Mouse (Mus musculus): ENCODE data around the gene Nck2. TPM values are rescaled to one million over a fixed set of nuclear protein-coding genes. Genes with fewer than 3 reads are reported as not detected.
"Not testable (repeated sequence)": the region's sequence is repeated elsewhere in the genome, so short reads cannot be mapped to it uniquely, and the experiment has no call there.

Nck2 gene
- total RNA-seq, 1 experiment from 2014 or later: 28.1 TPM

DNA sequence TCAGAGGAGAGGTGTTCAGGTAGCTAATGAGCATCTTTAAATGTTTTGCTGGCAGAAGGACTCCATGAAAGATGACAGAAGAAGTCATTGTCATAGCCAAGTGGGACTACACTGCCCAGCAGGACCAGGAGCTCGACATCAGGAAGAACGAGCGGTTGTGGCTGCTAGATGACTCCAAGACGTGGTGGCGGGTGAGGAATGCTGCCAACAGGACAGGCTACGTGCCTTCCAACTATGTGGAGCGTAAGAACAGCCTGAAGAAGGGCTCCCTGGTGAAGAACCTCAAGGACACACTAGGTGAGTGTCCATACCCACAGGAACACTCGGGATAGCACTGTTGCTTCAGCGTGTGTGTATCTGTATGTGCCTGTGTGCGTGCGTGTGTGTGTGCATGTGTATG is 89.1 kb downstream of the Nck2 start:
- not testable (repeated sequence) for DNase-seq

DNA sequence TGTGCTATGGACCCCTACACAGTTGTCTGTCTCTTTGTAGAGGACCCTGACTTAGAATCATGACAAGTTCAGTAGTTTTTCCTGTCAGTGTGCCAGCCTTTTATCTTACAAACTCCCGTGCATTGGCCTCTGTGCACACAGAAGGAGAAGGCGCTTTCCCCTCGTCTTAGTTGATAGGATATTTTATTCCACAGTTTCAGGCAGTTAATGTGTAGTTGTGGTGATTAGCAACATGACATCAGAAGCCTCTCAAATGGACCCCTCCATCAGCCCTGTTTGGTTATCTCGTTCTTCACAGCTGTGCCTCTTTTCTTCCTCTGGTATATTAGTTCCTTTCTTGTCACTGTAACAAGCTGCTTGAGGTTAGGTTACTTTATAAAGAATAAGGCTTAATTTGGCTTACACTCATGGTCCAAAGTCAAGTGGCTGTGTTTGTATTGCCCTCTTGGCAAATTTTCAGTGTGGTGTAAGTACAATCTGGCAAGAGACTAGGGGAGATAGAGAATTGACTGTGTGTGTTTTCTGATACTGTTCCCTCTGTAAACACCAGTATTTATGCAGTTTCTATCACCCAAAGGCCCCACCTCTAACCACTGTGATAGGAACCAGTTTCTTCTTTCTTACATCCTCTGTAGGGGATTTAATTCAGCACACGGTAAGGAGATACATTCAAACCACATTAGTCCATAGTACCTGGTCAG is 89.8 kb downstream of the Nck2 start:
- no peak for DNase-seq

DNA sequence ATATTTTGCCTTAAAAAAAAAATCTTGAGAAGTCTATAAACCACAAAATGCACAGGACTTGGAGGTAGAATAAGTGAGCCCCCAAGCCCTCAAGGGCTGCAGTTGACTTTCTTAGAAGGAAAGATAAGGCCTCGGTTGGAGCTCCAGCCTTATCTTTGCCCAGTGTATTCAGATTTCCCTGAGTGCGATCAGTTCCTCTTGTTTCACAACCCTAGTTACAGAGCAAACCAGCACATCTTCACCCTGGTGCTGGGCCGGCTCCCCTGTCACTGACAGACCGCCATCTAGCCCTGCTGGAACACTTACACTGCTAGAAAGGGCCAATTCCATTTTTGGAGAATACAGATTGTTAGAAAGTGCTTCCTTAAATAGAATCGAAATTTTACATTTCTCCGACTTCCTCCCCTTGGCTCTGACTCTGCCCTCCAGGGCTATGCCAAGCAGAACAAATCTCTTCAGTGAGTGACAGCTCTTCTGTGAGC is 91.2 kb downstream of the Nck2 start:
- DNase-seq: no peak

DNA sequence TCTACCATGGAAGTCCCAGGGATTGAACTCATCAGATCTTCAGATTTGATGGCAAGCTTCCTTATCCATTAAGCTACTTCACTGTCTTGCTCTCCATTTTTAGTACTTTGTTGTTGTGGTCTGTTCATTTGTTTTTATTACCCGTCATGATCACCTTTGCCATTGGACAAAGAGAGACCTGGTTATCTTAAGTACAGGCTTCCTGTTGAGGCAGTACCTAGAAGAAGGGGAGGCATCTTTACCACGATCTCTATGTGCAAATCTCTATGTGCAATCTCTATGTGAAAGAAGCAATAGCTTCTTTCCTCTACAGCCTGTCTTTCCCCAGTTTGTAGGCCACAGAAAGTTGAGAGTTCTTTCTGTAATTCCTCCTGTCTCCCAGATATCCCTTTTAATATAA is 91.9 kb downstream of the Nck2 start:
- DNase-seq: no peak

DNA sequence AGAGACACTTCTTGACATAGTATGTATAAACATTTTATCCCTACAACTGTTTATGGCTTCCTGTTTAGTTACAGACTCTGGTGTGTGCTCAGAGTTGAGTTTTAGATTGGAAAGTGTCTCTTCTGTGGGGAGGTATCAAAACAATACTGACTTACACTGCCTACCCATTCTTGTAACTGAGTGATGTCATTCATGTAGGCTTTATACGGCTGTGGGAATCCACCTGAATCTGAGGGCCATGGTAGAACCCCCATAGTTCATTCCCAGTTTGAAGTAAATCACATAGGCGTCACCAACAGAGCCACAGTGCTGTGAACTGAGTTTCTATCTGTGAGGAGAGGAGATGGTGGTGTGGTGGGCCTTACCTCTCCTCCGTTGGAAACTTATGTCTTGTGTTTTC is 92.6 kb downstream of the Nck2 start:
- DNase-seq: no peak

DNA sequence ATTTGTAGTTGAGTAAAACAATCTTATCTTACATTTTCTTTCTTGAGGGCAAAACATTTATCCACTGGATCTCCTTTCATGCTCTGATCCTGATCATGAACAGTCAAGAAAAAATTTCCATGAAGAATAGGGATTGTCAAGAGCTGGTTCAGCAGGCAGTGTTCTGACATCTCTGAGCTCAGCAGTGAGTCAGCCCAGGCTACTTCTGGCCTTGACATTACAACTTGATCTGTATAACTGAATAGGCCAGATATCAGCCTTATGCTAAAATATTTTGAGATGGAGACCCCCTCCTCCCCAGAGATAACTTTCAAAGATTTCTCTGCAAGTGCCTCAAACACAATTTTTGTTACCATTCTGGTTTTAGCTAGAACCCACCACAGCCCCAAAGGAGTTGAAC is 93.1 kb downstream of the Nck2 start:
- DNase-seq: no peak

DNA sequence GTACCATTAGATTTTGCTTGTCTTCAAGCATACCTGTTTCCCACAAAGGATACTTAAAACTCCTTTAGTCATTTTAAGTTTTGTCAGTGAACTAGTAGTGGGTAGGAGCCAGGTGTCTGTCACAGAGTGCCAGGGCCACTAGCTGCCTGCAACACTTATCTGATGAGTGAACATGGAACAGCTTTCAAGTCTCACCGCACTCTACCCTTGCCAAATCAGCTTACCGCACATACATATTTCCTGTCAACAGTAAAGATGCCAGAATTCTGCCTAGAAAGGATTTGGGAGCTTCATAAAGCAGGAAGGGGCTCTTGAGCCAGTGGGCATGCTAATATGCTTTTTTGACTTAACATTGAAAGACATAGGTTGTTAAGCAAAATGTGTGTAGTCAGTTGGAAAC is 94.3 kb downstream of the Nck2 start:
- no peak for DNase-seq

DNA sequence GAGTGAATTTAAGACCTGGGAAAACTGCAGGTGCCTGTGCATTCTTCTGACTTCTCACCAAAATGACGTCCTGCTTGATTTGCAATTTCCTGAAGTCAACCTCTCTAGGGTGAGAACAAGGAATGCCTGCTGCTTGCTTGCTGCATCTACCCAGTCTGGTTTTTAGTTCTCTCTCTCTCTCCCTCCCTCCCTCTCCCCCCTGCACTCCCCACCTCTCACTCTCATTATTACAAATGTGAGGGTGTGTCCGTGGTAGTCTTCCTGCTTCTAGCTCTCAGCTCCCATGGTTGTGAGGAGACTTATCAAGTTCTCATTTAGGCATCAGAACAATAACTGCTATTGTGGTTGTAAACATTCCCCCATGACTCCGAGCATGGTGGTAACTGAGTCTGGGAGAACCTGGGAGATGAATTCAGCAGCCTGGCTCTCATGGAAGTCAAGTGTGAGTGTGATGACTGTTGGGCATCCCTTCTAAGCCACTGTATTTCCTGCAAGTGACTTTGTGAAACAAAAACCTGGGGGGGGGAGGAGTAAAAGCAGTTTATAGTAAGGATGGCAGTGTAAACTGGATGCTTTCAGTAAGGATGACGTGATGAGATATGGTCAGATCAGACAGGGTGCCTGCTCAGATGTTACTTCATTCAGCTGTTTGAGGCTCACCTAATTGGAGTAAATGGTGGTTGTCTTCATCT is 95.5 kb downstream of the Nck2 start:
- DNase-seq: no peak

DNA sequence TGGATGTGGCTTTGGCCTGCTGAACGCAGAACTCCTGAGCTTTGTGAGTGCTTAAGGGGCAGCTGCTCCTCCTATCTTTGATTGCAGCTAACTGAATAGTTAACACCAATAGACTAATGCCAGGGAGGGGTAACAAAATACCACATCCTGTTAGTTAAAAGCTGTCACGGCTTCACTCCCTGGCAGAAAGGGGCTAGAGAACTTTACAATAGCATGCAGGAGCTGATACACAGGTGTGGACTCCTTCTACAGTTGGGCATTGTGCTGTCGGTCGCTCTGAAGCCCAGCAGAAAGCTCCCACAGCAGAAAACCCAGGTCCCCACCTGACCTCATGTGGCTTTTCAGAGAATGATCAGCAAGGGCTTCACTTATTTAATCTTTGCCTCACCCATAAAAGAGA is 98.0 kb downstream of the Nck2 start:
- no peak for DNase-seq

DNA sequence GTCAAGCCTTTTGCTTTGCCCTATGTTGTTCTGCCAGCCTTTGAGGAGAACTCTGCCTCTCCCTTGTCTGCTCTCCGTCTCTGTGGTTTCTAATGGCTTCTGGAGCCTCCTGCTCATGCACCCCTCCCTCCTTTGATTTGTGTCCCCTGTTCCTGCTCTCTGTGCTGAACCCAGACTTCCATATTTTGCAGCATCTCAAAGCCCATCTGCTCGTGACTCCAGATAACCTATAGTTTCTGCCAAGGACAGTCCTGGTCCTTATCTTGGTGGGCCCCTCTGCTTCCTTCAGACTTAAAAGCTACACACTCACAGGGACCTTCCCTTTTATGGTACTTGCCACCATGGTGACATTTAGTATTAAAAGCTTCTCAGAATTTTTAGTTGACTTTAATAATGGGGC is 103.3 kb downstream of the Nck2 start:
- DNase-seq: no peak

DNA sequence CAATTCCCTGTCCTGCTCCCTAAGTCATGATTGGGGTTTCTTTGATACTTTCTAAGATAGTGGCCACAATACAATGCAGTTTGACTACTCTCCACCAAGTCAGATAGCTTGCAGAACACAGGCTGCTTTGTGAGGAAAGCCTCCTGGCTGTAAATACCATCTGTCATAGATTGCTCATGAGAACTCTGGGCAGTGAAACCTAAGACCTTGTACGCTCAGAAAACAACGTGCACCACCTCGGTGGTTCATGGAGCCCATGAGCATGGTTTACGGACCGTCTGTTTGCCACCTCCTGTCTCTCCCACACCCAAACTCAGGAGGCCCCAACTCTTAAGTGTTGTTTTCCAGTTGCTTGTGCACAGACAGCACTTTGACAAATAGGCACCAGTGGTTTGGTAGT is 104.4 kb downstream of the Nck2 start:
- DNase-seq: no peak

DNA sequence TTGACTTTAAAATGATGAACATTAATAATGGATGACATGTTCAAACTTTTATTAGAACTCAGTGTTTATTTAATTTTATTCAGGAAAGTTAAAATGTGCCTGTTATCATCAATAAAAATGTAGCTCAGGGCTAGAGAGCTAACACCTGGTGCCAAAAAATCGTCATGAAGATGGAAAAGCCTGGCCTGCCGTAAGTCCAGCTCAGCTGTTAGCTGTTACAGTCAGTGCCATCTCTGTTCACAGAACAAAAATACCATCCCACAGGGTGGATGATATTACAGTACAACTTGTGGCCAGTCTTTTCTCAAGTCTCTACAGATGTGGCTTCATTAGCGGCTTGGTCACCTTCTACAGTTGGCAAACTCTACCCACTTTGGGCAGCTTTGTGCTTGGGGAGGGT is 106.1 kb downstream of the Nck2 start:
- no peak for DNase-seq

DNA sequence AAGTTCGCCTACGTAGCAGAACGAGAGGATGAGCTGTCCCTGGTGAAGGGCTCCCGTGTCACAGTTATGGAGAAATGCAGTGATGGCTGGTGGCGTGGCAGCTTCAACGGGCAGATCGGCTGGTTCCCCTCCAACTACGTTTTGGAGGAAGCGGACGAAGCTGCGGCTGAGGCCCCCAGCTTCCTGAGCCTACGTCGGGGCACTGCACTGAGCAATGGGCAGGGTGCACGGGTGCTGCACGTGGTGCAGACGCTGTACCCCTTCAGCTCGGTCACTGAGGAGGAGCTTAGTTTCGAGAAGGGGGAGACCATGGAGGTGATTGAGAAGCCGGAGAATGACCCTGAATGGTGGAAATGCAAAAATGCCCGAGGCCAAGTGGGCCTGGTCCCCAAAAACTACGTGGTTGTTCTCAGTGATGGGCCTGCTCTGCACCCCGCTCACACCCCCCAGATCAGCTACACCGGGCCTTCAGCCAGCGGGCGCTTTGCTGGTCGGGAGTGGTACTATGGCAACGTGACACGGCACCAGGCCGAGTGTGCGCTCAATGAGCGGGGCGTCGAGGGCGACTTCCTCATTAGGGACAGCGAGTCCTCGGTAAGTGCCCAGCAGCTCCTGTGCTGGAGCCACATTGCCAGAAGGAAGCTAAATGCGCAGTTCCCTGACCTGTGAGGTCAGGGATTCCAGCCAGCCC is 109.8 kb downstream of the Nck2 start:
- DNase-seq: not testable (repeated sequence)

DNA sequence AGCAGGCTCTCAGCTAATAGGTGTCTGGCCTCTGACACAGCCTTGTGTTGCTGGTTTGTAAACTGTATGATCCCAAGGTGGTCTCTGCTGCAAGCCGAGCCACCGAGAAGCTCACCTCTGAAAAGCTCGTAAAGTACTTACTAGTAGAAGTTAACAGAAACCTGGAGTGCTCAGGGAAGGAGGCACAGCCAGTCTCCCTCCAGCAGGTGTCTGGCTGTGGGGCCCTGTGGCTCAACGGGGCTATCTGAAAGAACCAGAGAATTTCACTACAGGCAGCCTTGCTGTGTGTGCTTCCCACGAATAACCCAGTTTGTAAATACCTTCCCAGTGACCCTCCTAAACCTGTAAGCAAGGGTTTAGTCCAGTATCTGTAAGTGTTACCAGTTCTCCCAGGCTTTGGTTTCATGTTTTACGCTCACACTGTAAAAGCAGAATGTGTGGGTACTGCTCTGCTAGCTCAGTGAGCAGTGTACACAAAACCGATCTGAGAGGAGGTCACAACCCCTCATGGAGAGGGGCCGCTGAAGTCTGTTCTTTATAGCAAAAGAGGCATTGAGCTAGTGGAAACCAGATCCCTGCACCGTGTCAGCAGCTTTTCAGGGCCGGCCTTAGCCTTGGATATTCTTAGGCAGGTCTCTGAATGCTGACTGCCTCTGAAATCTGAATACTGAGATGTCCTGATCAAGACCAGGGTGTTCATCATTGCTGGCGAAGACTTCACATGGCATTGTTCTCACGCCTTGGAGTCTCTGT is 111.0 kb downstream of the Nck2 start:
- no peak for DNase-seq

DNA sequence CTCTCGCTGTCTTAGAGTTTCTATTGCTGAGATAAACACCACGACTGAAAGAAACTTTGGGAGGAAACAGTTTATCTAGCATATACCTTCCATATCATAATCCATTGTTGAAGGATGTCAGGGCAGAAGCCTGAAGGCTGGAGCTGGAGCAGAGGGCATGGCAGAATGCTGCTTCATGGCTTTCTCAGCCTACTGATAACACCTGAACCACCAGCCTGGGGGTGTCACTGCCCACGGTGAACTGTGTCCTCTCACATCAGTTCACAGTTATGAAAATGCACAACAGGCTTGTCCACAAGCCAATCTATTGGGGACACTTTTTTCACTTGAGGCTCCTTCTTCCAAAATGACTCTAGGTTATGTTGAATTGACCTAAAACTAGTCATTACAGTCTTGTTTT is 114.0 kb downstream of the Nck2 start:
- no peak for DNase-seq

DNA sequence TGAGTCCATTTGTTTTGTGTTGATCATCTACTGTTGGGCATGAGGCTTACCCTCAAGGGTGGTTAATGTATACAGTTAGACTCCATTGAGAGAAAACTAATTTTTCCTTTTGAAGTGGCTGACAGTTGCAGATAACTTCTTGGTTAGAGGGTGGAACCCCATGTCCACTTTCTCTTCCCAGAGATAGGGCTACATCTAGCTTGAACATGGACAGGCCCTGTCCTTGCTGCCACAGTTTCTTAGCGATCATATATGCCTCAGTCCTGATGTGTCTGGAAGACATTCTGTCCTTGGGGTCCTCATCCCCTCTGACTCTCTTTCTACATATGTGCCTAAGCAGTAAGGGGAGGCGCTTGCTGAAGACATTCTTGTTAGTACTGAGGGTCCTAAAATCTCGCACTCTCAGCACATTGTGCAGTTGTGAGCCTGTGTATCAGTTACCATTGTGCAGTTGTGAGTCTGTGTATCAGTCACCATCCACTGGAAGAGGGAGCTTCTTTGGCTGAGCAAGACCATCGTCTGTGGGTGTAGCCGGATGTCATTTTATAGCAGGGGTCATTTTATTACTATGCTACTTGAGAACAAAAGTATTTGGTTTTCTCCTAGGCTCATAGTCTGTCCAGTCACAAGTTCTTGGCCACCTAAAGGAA is 114.8 kb downstream of the Nck2 start:
- no peak for DNase-seq

DNA sequence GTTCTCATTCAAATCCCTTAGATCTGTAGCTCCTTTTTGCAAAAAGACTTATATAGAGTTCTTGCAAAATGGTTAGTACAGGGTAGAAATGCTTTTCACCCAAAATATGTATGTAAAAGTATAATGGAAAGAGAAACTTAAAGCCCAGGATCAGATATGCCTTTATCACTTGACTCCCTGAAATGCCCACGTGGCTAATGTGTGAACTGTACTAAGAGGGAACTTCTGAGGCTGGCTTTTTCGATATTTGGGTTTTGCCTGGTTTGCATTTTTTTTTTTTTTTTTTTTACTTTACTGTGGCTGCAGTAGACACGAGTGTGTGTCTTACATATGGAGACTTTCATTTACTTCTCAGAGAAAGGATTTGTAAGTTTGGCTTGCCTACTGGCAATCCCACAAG is 116.7 kb downstream of the Nck2 start:
- DNase-seq: no peak

DNA sequence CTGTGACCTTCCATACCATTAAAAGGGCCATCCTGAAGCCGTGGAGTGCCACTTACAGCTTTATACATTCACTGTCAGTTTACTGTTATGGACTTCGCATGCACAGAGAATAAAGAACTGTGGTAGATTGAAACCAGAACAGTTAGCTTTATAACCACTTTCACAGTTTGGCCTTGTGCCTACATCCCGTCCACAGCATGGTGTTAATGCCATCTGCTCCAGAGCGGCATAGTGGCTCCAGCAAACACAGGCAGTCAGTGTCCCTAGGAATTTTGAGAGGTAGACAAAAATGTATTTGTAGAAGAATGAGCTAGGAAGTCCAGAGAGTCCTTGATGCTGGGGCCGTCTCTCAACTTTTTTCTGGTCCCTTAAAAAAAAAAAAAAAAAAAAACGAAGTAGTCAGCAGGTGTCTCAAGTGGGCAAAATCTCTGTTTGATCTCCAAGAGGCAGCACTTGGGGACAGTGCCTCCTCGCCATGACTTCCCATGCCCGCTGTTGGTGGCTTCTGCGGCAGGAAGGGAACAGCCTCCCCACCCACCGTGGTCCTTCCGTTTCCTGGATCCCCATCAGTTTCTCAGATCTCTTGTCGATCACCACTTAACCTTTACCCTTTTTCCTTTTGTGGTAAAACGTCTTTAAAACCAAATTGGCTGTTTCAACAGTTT is 117.8 kb downstream of the Nck2 start:
- DNase-seq: no peak

DNA sequence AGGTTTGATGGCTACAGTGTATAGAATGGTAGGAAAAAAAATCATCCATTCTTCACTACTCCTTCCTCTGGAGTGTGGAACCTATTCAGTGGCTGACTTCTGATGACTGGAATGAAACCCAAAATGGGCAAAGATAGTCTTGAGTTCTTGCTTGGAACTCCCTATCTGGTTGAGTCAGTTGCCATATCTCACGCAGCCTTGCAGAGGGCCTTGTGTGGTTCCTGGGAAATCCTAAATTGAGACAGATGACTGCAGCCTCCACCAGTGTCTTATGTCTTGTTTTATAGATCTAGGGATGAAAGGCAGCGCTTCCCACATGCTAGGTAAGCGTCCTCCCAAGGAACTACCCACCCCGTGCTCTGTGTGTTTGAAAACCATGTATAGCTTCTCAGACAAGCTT is 120.9 kb downstream of the Nck2 start:
- no peak for DNase-seq

DNA sequence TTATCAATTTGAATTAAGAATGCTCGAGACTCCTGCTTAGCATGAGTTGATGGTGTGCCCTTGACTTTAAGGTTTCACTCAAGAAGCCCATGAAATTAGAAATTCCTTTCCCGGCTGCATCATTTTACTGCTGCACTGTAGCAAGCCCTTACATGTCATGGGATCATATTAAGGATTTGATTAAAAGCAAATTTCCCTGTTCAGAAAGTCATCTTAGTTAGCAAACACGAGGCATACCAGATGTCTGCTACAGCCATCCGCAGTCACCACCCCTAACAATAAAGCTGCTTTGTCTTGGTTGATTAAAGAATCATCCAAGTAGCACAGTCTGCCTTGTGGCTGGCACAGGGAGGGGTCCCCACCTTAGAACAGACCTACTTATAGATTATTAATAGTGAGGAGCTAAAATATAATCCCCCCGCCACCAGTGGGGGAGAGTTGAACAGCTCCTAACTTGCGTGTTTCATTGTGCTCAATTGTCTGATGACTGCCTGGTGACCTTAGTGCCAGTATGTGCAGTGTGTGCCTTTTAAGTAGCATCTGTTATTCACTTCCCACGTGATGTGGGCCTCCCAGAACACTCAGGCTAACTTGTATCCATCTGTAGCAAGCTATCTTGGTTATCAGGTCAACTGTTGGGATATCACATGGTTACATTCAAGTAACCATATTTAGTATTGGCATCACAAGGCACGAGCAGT is 122.4 kb downstream of the Nck2 start:
- no peak for DNase-seq

DNA sequence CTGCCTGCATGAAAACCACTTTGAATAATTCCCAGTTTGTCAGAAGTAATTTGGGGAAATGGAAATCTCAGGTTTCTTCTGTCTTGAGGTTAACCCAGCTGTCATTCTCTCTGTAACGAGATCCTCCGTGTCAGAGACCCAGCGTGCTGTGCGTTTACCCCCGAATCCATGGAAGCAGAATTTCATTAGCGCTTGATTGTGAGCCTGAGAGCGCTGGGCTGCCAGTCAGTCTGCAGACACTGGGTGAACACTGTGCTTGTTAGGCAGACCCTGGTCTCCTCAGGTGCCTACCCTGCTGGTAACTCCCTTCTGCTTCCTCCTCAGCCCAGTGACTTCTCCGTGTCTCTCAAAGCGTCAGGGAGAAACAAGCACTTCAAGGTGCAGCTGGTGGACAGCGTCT is 124.4 kb downstream of the Nck2 start:
- no peak for DNase-seq

Data from adrenal gland, postnatal 14 days (tissue).